Mouse (Mus musculus) heart, postnatal 0 days (tissue): ENCODE data around the gene Arhgef10l. TPM values are rescaled to one million over a fixed set of nuclear protein-coding genes. Genes with fewer than 3 reads are reported as not detected.

Experiments
- ATAC-seq: fragments of 200-750 bp; cut with Nextera tagmentation; 2 replicates; pipeline ENCODE4 v1.8.0; 2017; ENCODE audit warnings: low read depth, moderate number of reproducible peaks, moderate library complexity; ENCODE audit not compliant: insufficient read depth
- DNase-seq: peaks from one replicate; pipeline ENCODE4 v3.0.0-alpha.2; 2016; ENCODE audit warnings: low spot score
- H3K27ac ChIP-seq: fragments of 300-500 bp; sonication (generic); 2 replicates; pipeline ENCODE4 v1.5.1; 2014; ENCODE audit warnings: low read depth, mild to moderate bottlenecking
- H3K27me3 ChIP-seq: fragments of 300-500 bp; sonication (generic); 2 replicates; pipeline ENCODE4 v1.6.1; 2014; ENCODE audit warnings: low read length, mixed read lengths; ENCODE audit not compliant: control insufficient read depth, insufficient read depth
- H3K36me3 ChIP-seq: fragments of 300-500 bp; sonication (generic); replicated peaks from 2 replicates; pipeline ENCODE4 v1.6.1; 2014; ENCODE audit warnings: low read length, mixed read lengths; ENCODE audit not compliant: control insufficient read depth, insufficient read depth
- H3K4me1 ChIP-seq: fragments of 300-500 bp; sonication (generic); 2 replicates; pipeline ENCODE4 v1.6.1; 2014; ENCODE audit warnings: antibody characterized with exemption; ENCODE audit not compliant: control insufficient read depth, insufficient read depth
- H3K4me2 ChIP-seq: fragments of 300-500 bp; sonication (generic); 2 replicates; pipeline ENCODE4 v1.6.1; 2014; ENCODE audit warnings: low read depth, mild to moderate bottlenecking, low read length, moderate library complexity
- H3K4me3 ChIP-seq: fragments of 300-500 bp; sonication (generic); 2 replicates; pipeline ENCODE4 v1.5.1; 2014; ENCODE audit warnings: low read depth, low read length
- H3K9ac ChIP-seq: fragments of 300-500 bp; sonication (generic); replicated peaks from 2 replicates; pipeline ENCODE4 v1.6.1; 2014; ENCODE audit warnings: low read depth, low read length, mixed read lengths
- H3K9me3 ChIP-seq: fragments of 300-500 bp; sonication (generic); replicated peaks from 2 replicates; pipeline ENCODE4 v1.6.1; 2016; ENCODE audit warnings: low read length; ENCODE audit not compliant: control insufficient read depth
- CTCF ChIP-seq: IDR thresholded peaks from 2 replicates; pipeline ENCODE4 v1.5.1; 2016; ENCODE audit warnings: antibody characterized with exemption, control low read depth, low read depth
- EP300 ChIP-seq: IDR thresholded peaks from 2 replicates; pipeline ENCODE4 v1.6.1; 2016; ENCODE audit warnings: antibody characterized with exemption, low read depth
- WGBS: fragments of 180-500 bp; shearing (Covaris S2); extraction: QIAGEN DNeasy Blood & Tissue Kit; methylation state at CpG from one replicate; pipeline ENCODE4 v1.1.7; 2014; 5-methylcytosine and 5-hydroxymethylcytosine counted together
- polyA plus RNA-seq: library from polyadenylated mRNA; unstranded; fragments of >200 nt; fragmentation: Nextera tagmentation; extraction: Ambion mirVana; gene quantifications from 2 replicates; pipeline ENCODE4 v1.2.1, GENCODE M21; 2015
- total RNA-seq: library from RNA; depleted of rRNA; stranded (reverse); fragments of >200 nt; gene quantifications from 2 replicates; pipeline ENCODE4 v1.2.3, GENCODE M21; 2014; ENCODE audit warnings: low replicate concordance

Gene Arhgef10l
- total and polyA plus RNA-seq, 2 experiments from 2014 or later, result 15.4 to 52.8 TPM

DNA sequence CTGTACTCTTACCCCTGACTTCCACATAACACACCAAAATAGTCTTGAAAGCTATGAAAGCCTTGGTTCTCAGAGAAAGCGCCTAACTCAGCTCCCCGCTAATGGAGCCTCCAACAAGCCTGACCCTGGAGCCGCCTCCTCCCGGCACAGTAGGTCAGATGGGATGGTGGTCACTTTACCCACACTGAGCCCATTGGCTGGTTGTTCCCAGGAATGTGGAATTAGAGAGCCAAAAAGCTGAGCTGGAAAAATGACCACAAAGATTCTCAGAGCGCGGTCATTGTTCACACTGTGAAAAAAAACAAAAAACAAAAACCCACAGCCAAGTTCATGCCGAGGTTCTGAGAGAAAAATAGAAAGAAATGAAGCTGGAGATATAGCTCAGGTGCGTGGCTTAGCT, 9.3 kb downstream of the Arhgef10l start:
- H3K9ac ChIP-seq, result no peak overlapping the region
- no peak overlapping the region for H3K4me2 ChIP-seq
- no peaks in the 10 kb centered on the region for H3K27me3 ChIP-seq
- H3K36me3 ChIP-seq, result no peaks in the 10 kb centered on the region
- TF ChIP-seq CTCF, result no peak
- TF ChIP-seq EP300, result no peak
- H3K9me3 ChIP-seq, result no peaks in the 10 kb centered on the region
- DNase-seq (no peak), ATAC-seq (no peak)
- peaks cover 10% of the 10 kb centered on the region for H3K4me1 ChIP-seq
- no peak overlapping the region for H3K27ac ChIP-seq
- H3K4me3 ChIP-seq, result no peak overlapping the region
- WGBS, result 85% methylated on average over 8 of the region's 8 CpGs

DNA sequence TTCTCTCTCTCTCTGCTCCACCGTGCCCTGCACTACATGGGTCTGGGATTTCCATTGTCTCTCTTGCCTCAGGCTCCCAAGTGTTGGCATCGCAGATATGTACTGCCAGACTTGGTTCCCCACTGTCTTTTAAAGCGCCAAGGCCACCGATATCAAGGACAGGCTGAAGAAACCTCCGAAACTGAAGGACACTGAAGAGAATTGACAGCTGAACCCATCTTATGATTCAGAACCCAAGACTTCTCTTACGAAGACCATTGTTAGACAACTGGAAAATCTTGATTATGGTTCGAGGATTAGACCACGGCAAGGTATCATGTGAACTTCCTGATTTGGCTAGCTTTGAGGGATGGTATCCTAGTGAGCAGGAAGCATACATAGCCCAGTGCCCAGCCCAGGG, 11.0 kb downstream of the Arhgef10l start:
- no peak for TF ChIP-seq CTCF
- no peak for TF ChIP-seq EP300
- no peak overlapping the region for H3K4me2 ChIP-seq
- H3K36me3 ChIP-seq, result no peaks in the 10 kb centered on the region
- H3K9me3 ChIP-seq, result no peaks in the 10 kb centered on the region
- WGBS, result 63% methylated on average over 8 of the region's 8 CpGs
- DNase-seq, result no peak
- H3K27me3 ChIP-seq, result no peaks in the 10 kb centered on the region
- no peak overlapping the region for H3K9ac ChIP-seq
- peaks cover 10% of the 10 kb centered on the region for H3K4me1 ChIP-seq
- H3K4me3 ChIP-seq, result no peak overlapping the region
- no peak overlapping the region for H3K27ac ChIP-seq
- no peak for ATAC-seq

DNA sequence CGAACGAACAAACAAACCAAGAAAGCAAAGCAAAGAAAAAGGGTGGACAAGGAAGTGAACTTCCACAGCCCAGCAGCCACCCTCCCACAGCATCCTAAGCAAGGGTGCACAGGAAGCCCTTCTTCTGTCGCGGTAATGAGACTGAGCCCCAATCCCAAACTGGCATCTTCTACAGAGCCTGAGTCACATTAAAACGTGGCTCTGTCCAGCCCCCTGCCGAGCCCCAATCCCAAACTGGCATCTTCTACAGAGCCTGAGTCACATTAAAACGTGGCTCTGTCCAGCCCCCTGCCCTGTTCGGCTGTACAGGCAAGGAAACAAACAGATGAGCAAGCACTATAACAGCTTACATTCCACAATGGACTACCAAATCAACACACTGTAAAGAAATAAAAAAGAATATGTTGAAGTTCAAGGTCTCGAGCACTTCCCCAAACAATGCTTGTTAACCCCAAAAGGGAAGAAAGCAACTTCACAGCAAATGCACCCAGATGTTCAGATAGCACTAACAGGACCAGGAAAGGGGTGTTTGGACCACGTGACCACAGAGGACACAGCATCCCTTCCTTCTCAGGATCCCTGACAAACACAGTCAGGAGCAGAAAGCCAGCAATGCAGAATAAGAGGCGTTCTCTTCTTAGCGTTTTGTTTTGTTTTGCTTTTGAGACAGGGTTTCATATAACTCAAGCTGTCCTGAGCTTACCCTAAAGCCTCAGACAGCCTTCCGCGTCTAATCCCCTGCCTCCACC, 11.8 kb downstream of the Arhgef10l start:
- H3K9ac ChIP-seq, result no peak overlapping the region
- ATAC-seq (no peak), DNase-seq (no peak)
- H3K27me3 ChIP-seq, result no peaks in the 10 kb centered on the region
- H3K4me2 ChIP-seq, result no peak overlapping the region
- TF ChIP-seq EP300, result no peak
- TF ChIP-seq CTCF, result no peak
- no peak overlapping the region for H3K4me3 ChIP-seq
- no peaks in the 10 kb centered on the region for H3K9me3 ChIP-seq
- WGBS, result 41% methylated on average over 14 of the region's 14 CpGs
- no peak overlapping the region for H3K27ac ChIP-seq
- H3K4me1 ChIP-seq, result peaks cover 13% of the 10 kb centered on the region
- H3K36me3 ChIP-seq, result no peaks in the 10 kb centered on the region

DNA sequence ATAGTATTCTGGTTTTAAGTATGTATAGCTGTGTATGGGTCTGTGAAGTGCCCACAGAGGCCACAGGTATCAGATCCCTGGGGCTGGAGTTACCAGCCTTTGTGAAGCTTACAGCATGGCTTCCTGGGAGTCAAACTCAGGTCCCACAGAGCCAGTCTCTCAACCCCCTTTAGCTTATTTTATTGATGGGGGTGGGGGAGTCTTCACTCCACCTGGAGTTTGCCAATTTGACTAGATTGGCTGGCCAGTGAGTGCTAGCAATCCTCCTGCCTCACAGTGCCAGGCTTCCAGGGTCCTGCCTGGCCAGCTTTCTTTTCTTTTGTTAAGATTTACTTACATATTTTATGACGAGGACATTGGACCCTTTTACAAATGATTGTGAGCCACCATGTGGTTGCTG, 16.1 kb downstream of the Arhgef10l start:
- 59% methylated on average over 1 of the region's 1 CpGs for WGBS
- Histone ChIP-seq H3K36me3 (no peaks in the 10 kb centered on the region; the same call in 1 of the 2 replicates), H3K9me3 (no peaks in the 10 kb centered on the region), H3K4me3 (no peak overlapping the region), H3K4me2 (no peak overlapping the region), H3K4me1 (peaks cover 18% of the 10 kb centered on the region), H3K27ac (peak overlapping the region; percentile 91; the same call in 1 of the 2 replicates), H3K27me3 (no peaks in the 10 kb centered on the region), H3K9ac (no peak overlapping the region)
- DNase-seq (no peak), ATAC-seq (no peak)
- TF ChIP-seq CTCF (no peak), EP300 (no peak)

DNA sequence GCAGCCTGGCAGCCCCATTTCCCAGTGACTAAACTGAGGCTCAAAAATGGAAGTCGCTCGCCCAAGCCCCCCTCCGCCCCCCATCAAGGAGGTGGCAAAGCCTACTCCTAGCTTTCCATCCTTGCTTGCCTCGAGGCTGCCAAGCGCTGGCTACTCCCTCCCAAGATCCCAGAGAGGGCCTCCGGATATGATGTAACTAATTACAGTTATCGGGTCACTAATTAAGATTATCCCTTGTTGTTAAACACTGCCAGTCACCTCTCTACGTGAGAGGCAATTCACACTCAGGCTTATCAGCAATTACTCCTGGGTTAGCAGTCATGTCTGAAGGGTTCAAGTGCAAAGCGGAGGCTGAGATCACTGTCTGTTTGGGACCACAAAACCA, 16.6 kb downstream of the Arhgef10l start:
- H3K9ac ChIP-seq, result peak overlapping the region; percentile 97; the same call in 1 of the 2 replicates
- no peaks in the 10 kb centered on the region for H3K9me3 ChIP-seq
- no peaks in the 10 kb centered on the region; the same call in 1 of the 2 replicates for H3K36me3 ChIP-seq
- peak overlapping the region; percentile 86 for H3K4me2 ChIP-seq
- DNase-seq (no peak), ATAC-seq (peak; percentile 22; the same call in 1 of the 2 replicates)
- no peaks in the 10 kb centered on the region for H3K27me3 ChIP-seq
- H3K4me3 ChIP-seq, result peak overlapping the region; percentile 83
- peak overlapping the region; percentile 91 for H3K27ac ChIP-seq
- TF ChIP-seq EP300 (no peak), CTCF (no peak)
- H3K4me1 ChIP-seq, result peaks cover 18% of the 10 kb centered on the region
- 12% methylated on average over 9 of the region's 9 CpGs for WGBS
